Mouse (Mus musculus): Measurements from ENCODE around the gene Mrpl12.

GRCm38 (mm10) chr11:120535804-120536203, 51.4 kb downstream of the Mrpl12 start:
- TF ChIP-seq MAX (IDR thresholded peaks at IDR 0.05; ENCODE audit: low read depth), result no peak
- no peak for TF ChIP-seq POLR2A (IDR thresholded peaks at IDR 0.05; ENCODE audit: insufficient read length, low read depth)
- TF ChIP-seq POLR2AphosphoS2 (IDR thresholded peaks at IDR 0.05; ENCODE audit: insufficient read length, low read depth), result no peak
